Mouse (Mus musculus): ENCODE data around the gene Igf1r.
A peak's percentile ranks its signal among the peaks of the same experiment; 100 is the strongest.

DNA sequence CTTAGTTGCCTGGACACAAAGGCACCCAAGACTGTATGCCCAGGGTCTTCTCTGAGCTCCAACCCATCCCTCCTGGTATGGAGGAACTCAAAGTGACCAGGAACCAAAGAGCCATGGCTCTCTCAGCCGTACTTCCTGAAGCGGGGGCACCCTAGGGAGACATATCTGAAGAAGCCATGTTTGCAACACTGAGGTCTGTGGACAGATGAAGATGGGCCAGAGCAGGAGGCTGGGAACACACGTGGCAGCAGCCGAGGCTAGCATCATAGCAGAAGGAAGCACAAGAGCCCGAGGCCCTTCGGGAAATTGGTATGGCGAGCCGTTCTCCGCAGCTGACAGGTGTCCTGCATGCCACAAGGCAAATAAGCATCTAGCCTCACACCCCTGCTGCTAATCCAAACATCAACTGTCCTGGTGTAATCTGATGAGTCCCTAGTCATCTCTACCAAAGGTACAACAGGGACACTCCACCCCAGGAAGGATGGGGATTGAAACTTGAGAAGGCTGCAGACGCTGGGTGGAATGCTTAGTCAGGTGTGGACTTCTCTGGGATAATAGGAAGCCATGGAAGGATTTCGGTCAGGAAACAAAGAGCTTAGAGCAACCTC lies 286.7 kb downstream of the Igf1r start:
- TF ChIP-seq CTCF (IDR thresholded peaks at IDR 0.05; ENCODE audit: low read depth, low read length) (no peak), TAL1 (conservative IDR thresholded peaks at IDR 0.05; ENCODE audit: low read depth, low read length) (no peak), GATA1 (IDR thresholded peaks at IDR 0.05; ENCODE audit: borderline replicate concordance, low read length) (no peak), GATA2 (IDR thresholded peaks at IDR 0.05; ENCODE audit: borderline replicate concordance, low read depth, low read length) (no peak), POLR2AphosphoS5 (IDR thresholded peaks at IDR 0.05; ENCODE audit: insufficient replicate concordance, low read depth, low read length) (peak; percentile 81; the same call in 1 of the 2 replicates)
